Mouse (Mus musculus): ENCODE results near the gene Cbx8.

Gene Cbx8

GRCm38 (mm10) chr11:119048133-119048510, 7.4 kb upstream of the Cbx8 start:
- no peak for DNase-seq

DNA sequence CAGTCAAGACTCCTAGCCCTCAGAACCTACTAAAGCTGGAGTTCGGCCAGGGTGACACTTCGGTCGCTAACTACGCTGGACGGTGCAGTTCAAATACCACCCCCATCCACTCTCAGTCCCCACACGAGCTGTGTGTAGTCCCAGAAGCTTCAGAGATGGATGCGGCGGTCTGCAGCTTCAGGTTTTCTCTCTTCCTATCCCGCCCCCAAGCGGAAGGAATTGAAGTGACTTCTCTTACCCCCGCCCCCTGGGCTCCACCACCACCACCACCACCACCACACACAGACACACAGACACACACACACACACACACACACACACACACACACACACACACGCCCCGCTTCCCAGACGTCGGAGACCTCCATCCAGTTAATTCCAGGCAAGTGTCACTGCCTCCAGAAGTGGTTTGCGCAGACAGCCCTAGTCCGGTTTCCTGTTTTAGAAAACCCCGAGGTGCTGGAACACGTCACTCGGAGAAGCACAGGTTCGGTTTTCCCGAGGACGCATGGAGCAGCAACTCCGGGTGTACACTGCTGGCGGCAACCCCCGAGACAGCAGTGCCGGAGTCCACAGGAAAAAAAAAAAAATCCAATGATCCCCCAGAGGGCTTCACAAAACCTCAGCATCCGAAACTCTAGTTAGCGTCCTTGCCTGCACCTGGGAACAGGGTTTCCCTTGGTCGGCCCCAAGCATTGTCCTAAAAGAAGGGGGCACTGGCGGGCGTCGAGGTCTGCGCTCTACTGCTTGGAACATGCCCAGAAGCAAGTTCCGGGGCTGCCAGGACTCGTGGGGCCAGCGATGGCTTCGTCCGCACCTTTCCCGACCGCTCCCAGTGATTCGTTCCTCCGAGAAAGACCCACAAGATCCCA, 6.7 kb upstream of the Cbx8 start:
- peak in 1 of 2 experiments; percentile 25 for DNase-seq

DNA sequence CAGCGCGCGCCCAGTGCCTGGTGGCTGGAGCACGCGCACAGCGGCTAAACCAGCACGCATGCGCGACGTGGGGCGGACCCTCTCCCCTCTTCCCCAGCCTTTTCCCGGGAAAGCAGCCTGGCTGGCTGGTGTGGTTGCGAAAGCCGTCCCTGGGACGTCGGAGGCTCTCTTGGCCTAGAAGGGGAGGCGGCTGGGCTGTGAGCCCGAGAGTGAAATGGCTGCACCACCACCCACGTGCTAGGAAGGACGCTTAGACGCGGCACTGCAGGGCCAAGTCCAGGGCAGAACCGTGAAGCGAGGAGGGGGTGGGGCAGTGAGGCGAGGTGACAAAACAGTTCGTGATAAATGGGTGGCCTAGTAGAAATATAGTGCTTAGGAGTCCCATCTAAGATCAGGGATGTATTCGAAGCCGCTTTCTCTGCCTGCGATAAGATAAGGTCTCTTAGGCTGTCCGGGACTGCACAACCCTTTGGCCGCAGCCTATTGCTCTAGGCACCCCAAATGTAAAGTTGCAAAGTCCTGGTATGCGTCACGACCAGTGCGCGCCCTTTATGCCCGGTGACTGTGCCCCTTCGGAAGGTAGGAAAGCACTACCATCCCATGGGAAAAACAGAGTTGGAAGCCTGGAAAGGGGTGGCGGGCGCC, 6.0 kb upstream of the Cbx8 start:
- DNase-seq = peak in 1 of 2 experiments; percentile 21

DNA sequence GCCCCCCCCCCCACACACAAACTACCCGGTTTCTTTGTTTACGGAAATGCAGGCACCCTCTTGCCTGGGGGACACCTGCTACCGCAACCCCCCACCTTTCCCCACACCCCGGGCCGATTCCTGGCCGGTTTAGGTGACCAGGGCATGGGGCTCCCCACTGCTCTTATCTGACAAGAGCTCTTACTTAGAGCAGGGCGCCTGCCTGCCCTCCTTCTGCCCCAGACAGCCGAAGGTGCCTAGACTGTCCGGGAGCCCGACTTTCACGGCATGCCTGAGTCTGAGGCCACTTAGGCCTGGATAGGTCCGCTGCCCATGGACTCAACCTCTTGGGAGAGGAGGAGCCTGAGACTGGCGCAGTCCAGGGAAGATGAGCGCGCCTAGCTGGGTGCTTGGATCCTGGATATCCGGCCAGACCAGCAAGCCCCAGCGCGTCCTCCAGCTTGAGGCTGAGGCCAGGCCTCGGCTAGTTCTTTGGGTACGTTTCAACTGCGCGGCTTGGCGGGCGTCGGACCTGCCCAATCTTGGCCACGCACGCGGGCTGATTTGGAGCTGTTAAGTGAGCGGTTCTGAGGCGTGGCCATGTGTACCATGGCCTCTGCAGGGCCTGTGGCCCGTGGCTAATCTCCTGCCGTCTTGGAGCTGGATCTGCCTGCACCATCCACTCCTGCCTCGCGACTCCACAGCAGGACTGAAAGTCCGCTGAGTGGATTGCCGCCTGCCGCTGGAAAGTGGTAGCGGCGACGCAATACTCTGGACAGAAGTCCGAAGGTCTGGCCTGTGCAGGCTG, 4.0 kb upstream of the Cbx8 start:
- DNase-seq = peak in 1 of 2 experiments; percentile 25

- peak in 1 of 2 experiments; percentile 40 for DNase-seq
These were observed 3.2 kb upstream of the Cbx8 start for GRCm38 (mm10) chr11:119043761-119044550.

- DNase-seq = no peak
These were observed 2.4 kb upstream of the Cbx8 start for GRCm38 (mm10) chr11:119043273-119043540.

DNA sequence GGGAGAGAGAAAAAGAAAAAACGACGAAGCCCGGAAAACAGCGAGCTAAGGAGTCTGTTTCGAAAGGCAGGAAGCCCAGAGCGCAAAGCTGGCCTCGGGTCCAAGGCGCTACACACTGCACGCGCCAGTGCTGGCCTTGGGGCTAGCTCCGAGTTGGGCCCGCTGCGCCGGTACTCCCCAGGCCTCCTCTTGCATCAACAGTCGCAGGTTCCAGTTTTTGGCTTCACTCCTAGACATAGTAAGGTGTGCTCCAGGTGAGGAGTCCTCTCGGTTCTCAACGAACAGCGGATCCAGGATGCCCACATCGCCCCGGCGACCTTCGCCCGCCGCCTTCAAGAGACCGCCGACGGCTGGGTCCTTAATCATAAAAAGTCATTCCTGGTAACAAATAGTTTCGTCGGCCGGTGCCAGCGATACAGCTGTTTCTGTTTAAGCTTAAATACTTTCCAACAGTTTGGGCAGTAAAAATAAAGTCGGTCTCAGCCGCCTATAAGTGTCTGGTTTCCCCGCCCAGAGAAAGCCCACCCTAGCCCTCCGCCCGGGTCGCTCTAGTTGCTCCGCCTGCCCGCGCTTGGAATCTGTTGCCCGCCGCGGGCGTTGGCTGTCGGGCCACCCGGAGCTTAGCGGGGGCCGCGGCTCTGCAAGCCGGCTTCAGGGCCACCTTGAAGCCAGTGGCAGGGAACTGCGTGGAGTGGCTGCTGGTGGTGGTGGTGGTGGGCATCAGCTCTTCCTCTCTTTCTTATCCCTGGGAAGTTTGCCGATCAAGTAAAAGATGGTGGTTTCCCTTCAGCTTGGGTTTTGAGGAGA, 1.9 kb upstream of the Cbx8 start:
- peak in 1 of 2 experiments; percentile 42 for DNase-seq

DNA sequence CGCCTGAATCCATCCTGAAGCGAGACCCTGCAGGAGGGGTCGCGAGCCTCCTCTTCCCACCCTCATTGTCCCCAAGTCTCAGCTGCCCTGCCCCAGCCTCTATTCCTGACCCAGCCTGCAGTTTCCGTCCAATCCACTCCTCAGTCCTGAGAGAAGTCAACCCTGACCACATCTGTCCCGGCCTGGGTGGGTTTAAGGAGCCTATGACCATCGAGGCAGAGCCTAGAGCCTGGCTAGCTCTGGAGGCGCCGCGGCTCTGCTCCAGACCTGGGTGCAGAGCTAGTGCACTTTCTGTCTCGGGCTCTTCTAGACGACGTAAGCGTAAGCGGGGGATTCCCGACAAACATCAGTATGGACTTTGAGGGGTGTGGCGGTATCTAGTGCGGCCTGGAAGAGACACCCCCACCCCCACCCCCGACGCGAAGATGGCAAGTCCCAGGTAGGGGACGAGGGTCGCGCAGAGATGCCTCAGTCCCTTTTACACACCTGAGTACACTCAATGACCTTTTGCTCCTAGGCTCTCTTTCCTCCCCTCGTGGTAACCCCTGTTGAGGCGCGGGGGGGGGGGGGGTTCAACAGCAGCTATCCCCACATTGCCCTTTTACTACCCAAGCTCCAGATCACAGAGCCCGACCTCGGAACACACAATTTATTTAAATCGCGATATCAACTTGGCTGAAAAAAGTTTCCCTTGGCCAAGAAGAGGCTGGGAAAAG, 1.1 kb upstream of the Cbx8 start:
- DNase-seq = no peak

GRCm38 (mm10) chr11:119041325-119041716, 552 bp upstream of the Cbx8 start:
- DNase-seq = no peak

GRCm38 (mm10) chr11:119039732-119040512, 847 bp downstream of the Cbx8 start:
- DNase-seq = no peak

DNA sequence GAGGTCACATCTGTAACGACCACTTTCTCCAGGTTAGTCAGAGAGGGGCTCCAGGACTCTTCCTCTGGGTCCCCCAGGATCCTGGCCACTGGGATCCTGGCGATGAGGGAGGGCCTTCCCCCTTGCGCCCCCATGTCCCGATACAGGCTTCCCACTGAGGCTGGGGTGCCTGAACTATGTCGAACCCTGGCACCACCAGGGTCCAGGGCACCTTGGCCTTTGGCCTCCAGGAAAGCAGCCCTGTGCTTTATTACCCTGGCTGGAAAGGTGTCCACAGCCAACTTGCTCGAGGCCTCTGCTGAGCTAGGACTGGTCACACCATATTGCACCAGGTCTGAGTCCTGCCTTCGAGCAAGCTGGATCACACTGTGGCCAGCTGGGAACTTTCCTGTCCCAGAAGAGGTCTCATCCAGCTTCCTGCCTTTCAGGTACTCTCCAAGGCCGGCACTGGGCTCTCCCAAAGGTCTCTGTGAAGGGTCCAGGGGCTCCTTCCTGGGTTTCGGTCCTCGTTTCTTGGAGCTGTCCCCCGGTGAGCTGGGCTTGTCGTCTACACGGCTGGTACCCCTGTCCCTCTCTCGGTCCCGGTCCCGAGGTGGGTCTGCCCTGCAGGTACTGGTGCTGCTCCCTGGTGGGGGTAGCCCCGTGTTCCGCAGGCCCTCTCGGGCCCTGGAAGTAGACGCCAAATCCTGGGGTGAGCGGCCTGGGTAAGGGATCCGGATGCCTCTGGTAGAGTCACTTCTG, 1.9 kb downstream of the Cbx8 start:
- peak in 1 of 2 experiments; percentile 33 for DNase-seq

- DNase-seq = no peak
These were observed 2.9 kb downstream of the Cbx8 start for GRCm38 (mm10) chr11:119037780-119038401.

DNA sequence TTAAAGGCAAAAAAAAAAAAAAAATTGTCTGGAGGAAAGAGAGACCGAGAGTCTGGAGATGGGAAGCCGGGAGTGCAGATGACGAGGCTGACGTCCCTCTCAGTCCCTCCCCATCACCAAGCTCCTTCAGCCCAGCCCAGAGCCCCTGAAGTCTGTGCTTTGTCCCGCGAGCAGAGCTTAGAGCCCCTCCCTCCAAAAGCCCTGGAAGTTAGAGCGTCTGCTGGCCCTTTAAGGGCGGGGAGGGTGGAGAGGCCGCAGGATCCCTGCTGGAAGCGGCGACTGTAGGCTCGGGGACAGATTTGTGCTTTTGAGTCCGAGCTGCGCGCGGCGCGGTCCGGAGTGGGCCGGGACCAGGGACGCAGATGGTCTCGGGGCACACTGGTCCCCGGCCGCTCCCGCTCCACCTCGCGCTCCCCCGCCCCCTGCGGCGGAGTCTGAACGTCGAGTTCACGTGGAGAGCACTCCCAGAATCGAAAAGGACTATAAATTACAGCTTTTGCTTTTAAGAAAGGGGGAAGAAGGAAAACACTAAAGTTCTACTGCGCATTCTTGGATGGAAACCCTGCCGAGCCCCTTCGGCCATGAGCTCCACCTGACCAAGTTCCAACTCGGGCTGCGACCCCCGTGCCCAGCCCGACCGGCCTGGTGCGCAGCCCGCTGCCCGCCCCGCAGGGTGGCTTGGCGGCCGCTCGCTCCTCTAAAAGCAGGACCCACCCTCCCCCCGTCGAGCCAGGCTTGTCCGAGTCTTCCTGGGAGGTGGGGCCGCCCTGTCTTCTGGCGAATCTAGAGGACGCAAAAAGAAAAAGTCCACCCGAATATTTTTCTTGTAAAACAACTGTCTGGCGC, 3.6 kb downstream of the Cbx8 start:
- peak in 1 of 2 experiments; percentile 47 for DNase-seq

- no peak for DNase-seq
These were observed 4.3 kb downstream of the Cbx8 start for GRCm38 (mm10) chr11:119036447-119036846.

DNA sequence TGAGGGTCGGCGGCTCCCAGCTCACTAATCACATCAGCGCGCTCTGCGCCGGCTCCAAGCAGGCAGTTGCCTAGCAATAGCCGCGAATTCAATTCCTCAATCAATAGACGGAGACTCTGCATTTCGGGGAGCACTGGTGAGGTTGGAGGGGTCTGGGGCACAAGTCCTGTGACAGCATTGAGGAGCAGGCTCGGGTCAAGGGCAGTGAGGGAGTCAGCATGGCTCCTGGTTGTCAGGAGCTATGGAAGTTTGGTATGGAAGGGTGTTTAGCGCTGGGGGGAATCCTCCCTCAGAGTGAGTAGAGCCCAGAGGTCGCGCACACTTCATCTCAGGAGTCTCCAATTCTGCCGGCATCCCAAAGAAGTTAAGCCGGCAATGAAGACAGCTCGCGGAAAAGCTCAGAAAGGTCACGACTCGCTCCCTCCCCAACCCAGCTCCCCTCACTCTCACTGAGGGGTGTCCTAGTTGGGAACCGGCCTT, 5.0 kb downstream of the Cbx8 start:
- DNase-seq = no peak

DNA sequence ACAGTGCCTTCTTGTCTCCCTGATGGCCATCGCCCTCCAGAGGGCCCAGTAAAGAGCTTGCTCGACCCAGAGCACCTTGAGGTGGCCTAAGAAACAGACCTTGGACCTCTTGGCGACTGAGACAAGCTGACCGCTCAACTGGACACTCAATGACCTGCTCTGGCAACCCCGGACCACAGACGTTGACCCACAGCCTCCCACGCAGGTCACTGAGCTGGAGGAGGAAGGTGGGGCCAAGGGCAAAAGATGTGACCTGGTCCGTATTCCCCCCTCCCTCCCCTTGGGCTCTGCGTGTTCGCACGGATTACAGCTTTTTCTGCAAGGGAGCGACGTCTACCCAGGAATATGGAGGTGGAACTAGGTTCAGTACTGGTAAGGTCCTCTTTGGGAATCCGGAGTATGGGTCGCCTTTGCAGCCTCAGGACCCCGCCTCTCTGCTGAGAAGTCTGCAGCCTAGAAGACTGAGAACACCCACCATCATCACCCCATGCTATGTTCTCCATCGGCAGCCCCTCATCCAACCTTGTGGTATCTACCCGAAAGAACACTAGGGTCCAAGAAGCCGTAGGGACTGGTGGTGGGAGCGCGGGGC, 5.6 kb downstream of the Cbx8 start:
- DNase-seq = no peak

- no peak for DNase-seq
These were observed 6.1 kb downstream of the Cbx8 start for GRCm38 (mm10) chr11:119034635-119035034.

Measured in cerebellum, adult 18-20 months (tissue).